Mouse (Mus musculus) kidney, embryonic 14.5 days (tissue): ENCODE measurements around the gene Thrap3. TPM values are rescaled to one million over a fixed set of nuclear protein-coding genes. Genes with fewer than 3 reads are reported as not detected.

ENCODE experiments used
- ATAC-seq: fragments of 200-750 bp; cut with Nextera tagmentation; 2 replicates; pipeline ENCODE4 v1.8.0; 2017; ENCODE audit warnings: moderate number of reproducible peaks, mild to moderate bottlenecking, moderate TSS enrichment, moderate library complexity; ENCODE audit not compliant: low FRiP score, low TSS enrichment
- H3K27ac ChIP-seq: fragments of 300-500 bp; sonication (generic); 2 replicates; pipeline ENCODE4 v1.5.1; 2014; ENCODE audit warnings: low read depth, mild to moderate bottlenecking, low read length, moderate library complexity, mixed read lengths
- H3K27me3 ChIP-seq: fragments of 300-500 bp; sonication (generic); 2 replicates; pipeline ENCODE4 v1.6.1; 2014; ENCODE audit warnings: mild to moderate bottlenecking, low read length; ENCODE audit not compliant: control insufficient read depth, insufficient read depth
- H3K36me3 ChIP-seq: fragments of 300-500 bp; sonication (generic); 2 replicates; pipeline ENCODE4 v1.6.1; 2014; ENCODE audit warnings: low read length, mixed read lengths; ENCODE audit not compliant: control insufficient read depth, insufficient read depth
- H3K4me1 ChIP-seq: fragments of 300-500 bp; sonication (generic); 2 replicates; pipeline ENCODE4 v1.6.1; 2014; ENCODE audit warnings: low read length, mixed read lengths; ENCODE audit not compliant: control insufficient read depth, insufficient read depth
- H3K4me2 ChIP-seq: fragments of 300-500 bp; sonication (generic); replicated peaks from 2 replicates; pipeline ENCODE4 v1.6.1; 2014; ENCODE audit warnings: low read depth, mild to moderate bottlenecking, low read length
- H3K4me3 ChIP-seq: fragments of 300-500 bp; sonication (generic); 2 replicates; pipeline ENCODE4 v1.5.1; 2014; ENCODE audit warnings: mild to moderate bottlenecking, low read length
- H3K9ac ChIP-seq: fragments of 300-500 bp; sonication (generic); 2 replicates; pipeline ENCODE4 v1.6.1; 2014; ENCODE audit warnings: low read depth, mild to moderate bottlenecking, low read length, moderate library complexity
- H3K9me3 ChIP-seq: fragments of 300-500 bp; sonication (generic); 2 replicates; pipeline ENCODE4 v1.6.1; 2016; ENCODE audit warnings: low read length; ENCODE audit not compliant: control insufficient read depth
- WGBS: fragments of 180-500 bp; shearing (Covaris S2); extraction: QIAGEN DNeasy Blood & Tissue Kit; methylation state at CpG from one replicate; pipeline ENCODE4 v1.1.7; 2014; 5-methylcytosine and 5-hydroxymethylcytosine counted together
- polyA plus RNA-seq: library from polyadenylated mRNA; unstranded; fragments of >200 nt; fragmentation: Nextera tagmentation; extraction: Ambion mirVana; gene quantifications from 2 replicates; pipeline ENCODE4 v1.2.1, GENCODE M21; 2014

The Thrap3 gene
- 141 and 281 TPM in 2 replicates for polyA plus RNA-seq

DNA sequence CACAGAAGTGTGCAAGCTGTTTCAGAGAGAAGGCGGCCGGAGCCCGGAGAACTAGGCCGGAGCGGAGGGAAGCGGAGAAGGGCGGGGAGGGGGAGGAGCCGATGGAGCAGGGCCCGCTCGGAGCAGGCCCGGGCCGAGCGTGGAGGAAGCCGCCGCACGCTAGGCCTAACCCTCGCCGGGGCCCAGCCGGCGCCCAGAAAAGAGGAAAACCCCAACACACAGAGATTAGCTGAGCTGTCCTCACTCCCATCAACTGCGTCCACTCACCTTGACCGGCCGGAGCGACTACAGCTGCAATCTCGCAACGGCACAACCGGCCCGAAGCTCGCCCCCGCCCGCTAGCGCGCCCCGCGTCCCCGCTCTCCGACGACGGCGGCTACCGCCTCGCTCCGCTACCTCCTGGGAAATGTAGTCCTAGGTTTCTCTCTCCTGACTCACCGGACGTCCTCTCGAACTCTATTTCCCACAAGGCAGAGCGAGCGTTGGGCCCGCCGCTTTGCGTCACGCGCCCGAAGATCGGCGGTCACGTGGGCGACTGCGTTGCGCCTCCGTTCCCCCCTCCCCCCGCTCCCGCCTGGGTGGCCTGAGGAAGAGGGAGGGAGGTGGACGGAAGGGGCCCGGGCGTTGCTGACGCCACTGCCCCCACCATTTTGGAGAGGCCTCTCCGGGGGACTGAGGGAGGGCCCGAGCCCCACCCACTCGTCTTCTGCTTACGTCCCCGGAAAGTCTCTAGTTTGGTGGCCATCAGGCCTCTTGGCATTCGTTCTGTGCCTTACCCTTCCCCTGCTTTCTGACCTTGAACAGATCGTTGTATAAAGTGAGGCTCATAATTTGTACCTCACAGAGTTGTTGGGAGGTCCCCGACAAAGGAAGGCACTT, at the start of gene Thrap3:
TSS of gene Thrap3 (minus strand) at position 458 of the 879 bp plus-strand sequence.
- Histone ChIP-seq H3K27ac (peak within 1 kb of the TSS; percentile 98), H3K9me3 (no peaks in the 10 kb centered on the region), H3K4me3 (peak within 1 kb of the TSS; percentile 76), H3K27me3 (no peaks in the 10 kb centered on the region), H3K4me2 (peak within 1 kb of the TSS; percentile 60), H3K9ac (peak within 1 kb of the TSS; percentile 90), H3K4me1 (peaks cover 14% of the 10 kb centered on the region), H3K36me3 (0 out of 2 replicates have a peak, but pooled peaks cover 2% of the 10 kb centered on the region)
- under 1% methylated on average over 73 of the region's 75 CpGs for WGBS
- peak; percentile 99 for ATAC-seq

DNA sequence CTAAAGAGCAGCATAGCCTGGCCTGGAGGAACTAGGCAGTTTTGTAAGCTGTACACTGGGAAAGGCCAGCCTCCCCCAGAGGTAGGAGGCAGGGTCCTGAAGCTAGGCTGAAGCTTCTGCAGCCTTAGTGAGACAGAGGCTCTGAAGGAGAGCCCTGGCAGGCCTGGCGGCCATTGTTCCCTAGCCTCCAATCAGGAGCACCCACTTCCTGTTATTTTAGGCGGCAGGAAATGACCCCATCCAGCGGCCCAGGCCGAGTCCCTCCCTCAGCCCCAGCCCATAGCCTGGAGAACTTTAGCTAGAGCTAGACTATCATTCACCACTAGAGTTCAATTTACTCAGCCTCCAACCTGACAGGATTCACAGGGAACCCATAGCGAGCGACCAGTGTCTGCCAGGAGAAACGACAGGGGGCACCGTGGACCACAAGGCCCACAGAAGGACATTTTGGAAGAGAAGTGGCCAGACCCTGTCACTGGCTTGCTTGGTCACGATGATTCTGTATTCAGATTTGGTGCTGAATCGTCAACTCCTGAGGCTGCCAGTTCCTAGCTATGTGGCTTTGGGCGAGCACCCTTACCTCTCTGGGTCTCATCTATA, 49.2 kb upstream of the Thrap3 start:
- H3K4me2 ChIP-seq: peak overlapping the region; percentile 2; the same call in 1 of the 2 replicates
- ATAC-seq: no peak
- no peaks in the 10 kb centered on the region for H3K9me3 ChIP-seq
- H3K27ac ChIP-seq: peak overlapping the region; percentile 52; the same call in 1 of the 2 replicates
- peaks cover 10% of the 10 kb centered on the region for H3K36me3 ChIP-seq
- 55% methylated on average over 11 of the region's 11 CpGs for WGBS
- peak overlapping the region; percentile 42 for H3K9ac ChIP-seq
- no peaks in the 10 kb centered on the region for H3K27me3 ChIP-seq
- H3K4me3 ChIP-seq: 0 out of 2 replicates have a peak overlapping the region, but pooled peaks have one; percentile 6
- H3K4me1 ChIP-seq: peaks cover 37% of the 10 kb centered on the region

DNA sequence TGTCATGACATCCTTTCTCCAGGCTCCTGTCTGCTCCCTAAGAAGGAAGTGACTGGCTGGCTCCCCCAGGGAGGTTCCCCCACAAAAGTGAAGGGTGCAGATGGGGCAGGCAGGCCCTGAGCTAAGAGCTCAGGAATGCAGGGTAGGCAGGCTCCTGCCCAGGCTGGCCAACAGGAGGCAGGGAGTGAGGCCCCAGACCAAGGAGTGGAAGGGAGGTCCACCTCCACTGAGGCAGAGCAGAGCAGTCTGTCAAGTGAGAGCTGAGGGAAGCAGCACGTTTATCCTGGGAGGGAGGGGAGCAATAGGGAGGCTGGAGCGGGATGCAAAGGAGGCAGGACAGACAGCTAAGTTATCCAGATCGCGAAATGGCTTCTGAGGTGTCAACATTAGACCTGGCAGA, 48.1 kb upstream of the Thrap3 start:
- H3K27me3 ChIP-seq: no peaks in the 10 kb centered on the region
- H3K27ac ChIP-seq: no peak overlapping the region
- H3K4me2 ChIP-seq: no peak overlapping the region
- H3K36me3 ChIP-seq: peaks cover 13% of the 10 kb centered on the region
- H3K4me3 ChIP-seq: no peak overlapping the region
- H3K4me1 ChIP-seq: peaks cover 35% of the 10 kb centered on the region
- no peak for ATAC-seq
- 54% methylated on average over 4 of the region's 4 CpGs for WGBS
- no peaks in the 10 kb centered on the region for H3K9me3 ChIP-seq
- no peak overlapping the region for H3K9ac ChIP-seq

DNA sequence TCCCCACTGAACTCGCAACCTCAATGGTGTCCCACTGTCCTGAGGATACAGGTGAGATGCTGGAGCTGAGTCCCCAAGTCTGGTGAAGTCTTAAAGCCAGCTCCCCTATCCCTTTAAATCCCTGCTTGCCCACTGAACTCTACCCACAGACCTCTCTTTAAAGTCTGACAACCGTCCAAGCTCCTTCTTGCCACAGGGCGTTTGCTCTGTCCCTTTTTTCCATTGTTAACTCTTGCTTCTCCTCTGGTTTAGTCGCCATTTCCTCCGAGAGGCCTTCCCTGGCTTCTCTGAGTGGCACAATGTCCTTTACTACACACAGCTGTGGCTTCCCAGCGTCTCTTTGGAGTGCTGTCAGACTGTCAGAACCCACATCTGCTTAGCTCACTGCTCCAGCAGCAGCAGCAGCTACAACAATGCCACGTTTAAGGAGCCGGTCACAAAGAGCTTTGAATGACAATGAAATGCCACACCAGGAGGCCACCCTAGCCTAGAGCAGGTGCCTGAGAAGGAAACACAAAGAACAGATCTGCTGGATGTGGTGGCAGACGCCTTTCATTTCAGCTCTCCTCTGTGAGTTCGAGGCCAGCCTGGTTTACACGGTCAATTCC, 45.8 kb upstream of the Thrap3 start:
- H3K4me1 ChIP-seq: peaks cover 22% of the 10 kb centered on the region; the same call in 1 of the 2 replicates
- H3K27ac ChIP-seq: no peak overlapping the region
- no peaks in the 10 kb centered on the region for H3K9me3 ChIP-seq
- H3K9ac ChIP-seq: no peak overlapping the region
- H3K36me3 ChIP-seq: peaks cover 16% of the 10 kb centered on the region
- H3K4me3 ChIP-seq: no peak overlapping the region
- WGBS: 32% methylated on average over 11 of the region's 11 CpGs
- no peaks in the 10 kb centered on the region for H3K27me3 ChIP-seq
- ATAC-seq: no peak
- H3K4me2 ChIP-seq: no peak overlapping the region

DNA sequence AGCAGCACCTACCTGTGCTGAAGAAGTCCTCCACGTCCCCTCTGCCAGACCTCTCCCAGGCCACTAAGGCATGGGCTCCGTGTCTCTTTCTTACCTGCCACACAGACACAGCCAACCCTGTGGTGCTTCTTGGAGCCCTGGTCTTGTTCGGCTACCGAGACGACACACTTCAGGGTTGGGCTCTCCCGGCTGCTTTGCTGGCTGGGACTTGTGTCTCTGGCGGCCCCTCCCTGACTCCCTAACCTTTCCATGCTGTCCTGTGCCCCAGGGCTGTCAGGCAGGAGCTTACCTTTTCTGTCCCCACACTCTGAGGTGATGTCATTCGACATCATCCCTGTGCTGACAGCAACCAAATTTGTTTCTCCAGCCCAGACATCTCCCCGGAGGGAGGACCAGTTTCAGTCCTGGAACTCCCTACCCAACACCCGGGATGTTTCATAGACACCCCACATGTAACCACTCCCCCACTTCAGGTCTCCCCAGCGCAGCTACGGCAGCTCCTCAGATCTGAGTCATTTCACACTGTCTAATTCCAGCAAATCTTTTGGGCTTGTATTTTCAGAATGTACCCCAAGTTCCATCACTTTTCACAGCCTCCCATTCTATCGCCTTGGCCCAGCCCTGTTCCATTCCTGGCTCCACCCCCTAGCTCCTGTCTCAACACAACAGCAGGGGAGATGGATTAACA, 43.8 kb upstream of the Thrap3 start:
- no peaks in the 10 kb centered on the region for H3K9me3 ChIP-seq
- H3K27ac ChIP-seq: no peak overlapping the region
- no peak overlapping the region for H3K9ac ChIP-seq
- H3K36me3 ChIP-seq: peaks cover 29% of the 10 kb centered on the region
- no peaks in the 10 kb centered on the region for H3K27me3 ChIP-seq
- H3K4me1 ChIP-seq: peaks cover 5% of the 10 kb centered on the region; the same call in 1 of the 2 replicates
- ATAC-seq: no peak
- H3K4me2 ChIP-seq: no peak overlapping the region
- WGBS: 84% methylated on average over 13 of the region's 13 CpGs
- no peak overlapping the region for H3K4me3 ChIP-seq

DNA sequence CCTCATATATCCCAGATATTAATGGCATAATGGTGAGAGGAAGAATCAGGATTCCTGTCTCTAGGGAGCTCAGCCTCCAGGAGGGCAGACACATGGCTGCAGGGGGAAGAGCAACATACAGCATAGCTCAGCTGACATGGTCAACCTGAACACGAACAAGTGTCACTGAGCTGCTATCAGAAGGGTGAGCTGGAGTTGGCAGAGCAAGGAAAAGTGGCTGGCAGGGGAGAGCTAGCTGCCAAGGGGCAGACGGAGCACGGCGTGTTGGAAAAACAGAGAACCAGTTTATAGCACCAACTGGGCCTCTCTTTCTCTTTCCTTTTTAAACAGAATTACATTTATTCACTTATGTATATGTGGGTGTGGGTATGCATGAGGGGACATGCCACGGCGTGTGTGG, 40.0 kb upstream of the Thrap3 start:
- WGBS: 82% methylated on average over 6 of the region's 6 CpGs
- Histone ChIP-seq H3K27me3 (no peaks in the 10 kb centered on the region), H3K36me3 (peaks cover 62% of the 10 kb centered on the region), H3K9me3 (no peaks in the 10 kb centered on the region), H3K4me2 (no peak overlapping the region), H3K4me1 (no peaks in the 10 kb centered on the region), H3K4me3 (no peak overlapping the region), H3K9ac (no peak overlapping the region), H3K27ac (no peak overlapping the region)
- no peak for ATAC-seq

DNA sequence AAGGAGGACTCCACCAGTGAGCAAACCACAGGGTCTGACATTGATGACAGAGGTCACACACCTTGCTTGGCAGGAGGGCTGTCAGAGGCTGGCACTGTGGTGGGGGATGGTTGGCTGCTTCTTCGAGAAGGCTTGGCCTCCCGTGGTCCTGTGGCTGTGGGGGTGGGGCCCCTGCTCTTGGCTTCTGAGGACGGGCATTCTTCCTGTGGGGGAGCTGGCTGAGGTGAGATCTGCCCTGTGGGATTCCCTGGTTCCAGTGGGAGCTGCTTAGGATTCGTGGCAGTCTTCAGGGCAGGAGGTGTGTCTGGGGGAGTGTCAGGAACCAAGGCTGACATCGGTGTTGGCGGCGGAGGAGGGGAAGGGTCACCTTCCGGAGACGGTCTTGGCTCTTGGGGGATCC, 39.4 kb upstream of the Thrap3 start:
- Histone ChIP-seq H3K36me3 (peaks cover 63% of the 10 kb centered on the region), H3K9me3 (no peaks in the 10 kb centered on the region), H3K27ac (no peak overlapping the region), H3K27me3 (no peaks in the 10 kb centered on the region), H3K9ac (0 out of 2 replicates have a peak overlapping the region, but pooled peaks have one; percentile 4), H3K4me2 (no peak overlapping the region), H3K4me3 (no peak overlapping the region), H3K4me1 (no peaks in the 10 kb centered on the region)
- WGBS: 28% methylated on average over 9 of the region's 9 CpGs
- peak; percentile 17; the same call in 1 of the 2 replicates for ATAC-seq

DNA sequence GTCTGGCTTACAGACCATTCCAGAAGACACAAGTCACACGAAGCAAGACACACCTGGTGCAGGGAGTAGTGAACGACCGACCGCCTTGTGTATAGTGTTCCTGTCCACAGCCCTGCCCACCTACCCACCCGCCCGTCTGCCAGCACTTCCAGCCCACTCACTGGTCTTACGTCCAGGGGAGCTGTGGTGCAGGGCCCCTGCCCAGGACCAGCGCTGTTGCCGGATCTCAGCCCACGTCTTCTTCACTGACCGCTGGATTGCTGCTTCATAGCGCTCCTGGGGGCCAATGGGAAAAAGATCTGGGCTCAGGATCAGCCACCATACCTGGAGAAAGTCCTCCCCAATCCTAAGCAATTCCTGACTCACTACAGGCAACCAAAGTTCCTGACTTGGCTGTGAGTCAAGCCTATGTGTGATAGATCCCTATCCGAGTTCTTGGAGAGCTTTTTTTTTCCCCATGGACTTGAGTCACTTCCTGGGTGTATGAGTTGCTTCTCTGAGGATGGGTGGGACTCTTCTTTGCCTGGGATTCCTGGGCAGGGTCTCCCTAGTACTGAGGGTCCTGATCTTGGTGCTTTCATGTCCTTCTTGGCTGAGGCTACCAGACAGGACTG, 37.4 kb upstream of the Thrap3 start:
- H3K9ac ChIP-seq: no peak overlapping the region
- no peak overlapping the region for H3K4me2 ChIP-seq
- no peaks in the 10 kb centered on the region for H3K9me3 ChIP-seq
- H3K4me1 ChIP-seq: no peaks in the 10 kb centered on the region
- WGBS: 91% methylated on average over 13 of the region's 13 CpGs
- no peak for ATAC-seq
- H3K4me3 ChIP-seq: no peak overlapping the region
- no peaks in the 10 kb centered on the region for H3K27me3 ChIP-seq
- peaks cover 76% of the 10 kb centered on the region for H3K36me3 ChIP-seq
- no peak overlapping the region for H3K27ac ChIP-seq
